Mouse (Mus musculus): ENCODE measurements around the gene Git1. TPM values are rescaled to one million over a fixed set of nuclear protein-coding genes. Genes with fewer than 3 reads are reported as not detected.

The Git1 gene
- polyA plus RNA-seq, 1 experiment, result 36.2 TPM

- WGBS, result 13% methylated on average over 51 of the region's 55 CpGs
- Histone ChIP-seq H3K4me3 (ENCODE audit: extremely low read depth, insufficient read depth, insufficient read length) (peak overlapping the region; percentile 56), H3K27ac (ENCODE audit: insufficient read depth, low read length) (no peak overlapping the region), H3K4me1 (ENCODE audit: control insufficient read depth, insufficient read depth, insufficient read length) (peaks cover 6% of the 10 kb centered on the region; the same call in 1 of the 2 replicates), H3K27me3 (ENCODE audit: control insufficient read depth, insufficient read depth, low read length) (peaks cover 13% of the 10 kb centered on the region), H3K36me3 (ENCODE audit: control insufficient read depth, insufficient read depth, low read length) (no peaks in the 10 kb centered on the region)
- TF ChIP-seq POLR2A (IDR thresholded peaks at IDR 0.05; ENCODE audit: low read depth, low read length) (no peak), CTCF (IDR thresholded peaks at IDR 0.05; ENCODE audit: extremely low read depth, insufficient read depth, insufficient read length, insufficient replicate concordance) (no peak)
- DNase-seq (ENCODE audit: low read depth in 1 of 2, low spot score in 2 of 2), result no peak
These were observed 4.4 kb upstream of the Git1 start for GRCm38 (mm10) chr11:77488771-77489581.

- no peak for TF ChIP-seq CTCF (IDR thresholded peaks at IDR 0.05; ENCODE audit: extremely low read depth, insufficient read depth, insufficient read length, insufficient replicate concordance)
- no peak for TF ChIP-seq POLR2A (IDR thresholded peaks at IDR 0.05; ENCODE audit: low read depth, low read length)
- Histone ChIP-seq H3K4me3 (ENCODE audit: extremely low read depth, insufficient read depth, insufficient read length) (peak within 1 kb of the TSS; percentile 57), H3K4me1 (ENCODE audit: control insufficient read depth, insufficient read depth, insufficient read length) (peaks cover 12% of the 10 kb centered on the region; the same call in 1 of the 2 replicates), H3K36me3 (ENCODE audit: control insufficient read depth, insufficient read depth, low read length) (no peaks in the 10 kb centered on the region), H3K27me3 (ENCODE audit: control insufficient read depth, insufficient read depth, low read length) (peaks cover 13% of the 10 kb centered on the region), H3K27ac (ENCODE audit: insufficient read depth, low read length) (no peak within 1 kb of the TSS)
- 4% methylated on average over 85 of the region's 87 CpGs for WGBS
- peak in 1 of 2 experiments; percentile 44 for DNase-seq (ENCODE audit: low read depth in 1 of 2, low spot score in 2 of 2)
These were observed 3.6 kb upstream of the Git1 start, which contains the start of gene Ankrd13b for GRCm38 (mm10) chr11:77489591-77490235. TSS of gene Ankrd13b (minus strand) at chr11:77489678.

- Histone ChIP-seq H3K27ac (ENCODE audit: insufficient read depth, low read length) (no peak overlapping the region), H3K4me1 (ENCODE audit: control insufficient read depth, insufficient read depth, insufficient read length) (peaks cover 12% of the 10 kb centered on the region; the same call in 1 of the 2 replicates), H3K27me3 (ENCODE audit: control insufficient read depth, insufficient read depth, low read length) (peaks cover 13% of the 10 kb centered on the region), H3K36me3 (ENCODE audit: control insufficient read depth, insufficient read depth, low read length) (no peaks in the 10 kb centered on the region), H3K4me3 (ENCODE audit: extremely low read depth, insufficient read depth, insufficient read length) (no peak overlapping the region)
- DNase-seq (ENCODE audit: low read depth in 1 of 2, low spot score in 2 of 2), result no peak
- WGBS, result 74% methylated on average over 6 of the region's 6 CpGs
- no peak for TF ChIP-seq POLR2A (IDR thresholded peaks at IDR 0.05; ENCODE audit: low read depth, low read length)
- TF ChIP-seq CTCF (IDR thresholded peaks at IDR 0.05; ENCODE audit: extremely low read depth, insufficient read depth, insufficient read length, insufficient replicate concordance), result no peak
These were observed 2.9 kb upstream of the Git1 start for GRCm38 (mm10) chr11:77490451-77490850.

GRCm38 (mm10) chr11:77491123-77491501 is 2.2 kb upstream of the Git1 start:
- WGBS, result 1% methylated on average over 13 of the region's 13 CpGs
- peaks cover 12% of the 10 kb centered on the region; the same call in 1 of the 2 replicates for H3K4me1 ChIP-seq (ENCODE audit: control insufficient read depth, insufficient read depth, insufficient read length)
- TF ChIP-seq POLR2A (IDR thresholded peaks at IDR 0.05; ENCODE audit: low read depth, low read length) (no peak), CTCF (IDR thresholded peaks at IDR 0.05; ENCODE audit: extremely low read depth, insufficient read depth, insufficient read length, insufficient replicate concordance) (peak; percentile 94)
- DNase-seq (ENCODE audit: low read depth in 1 of 2, low spot score in 2 of 2), result peak in 1 of 2 experiments; percentile 86
- peaks cover 13% of the 10 kb centered on the region for H3K27me3 ChIP-seq (ENCODE audit: control insufficient read depth, insufficient read depth, low read length)
- no peak overlapping the region for H3K27ac ChIP-seq (ENCODE audit: insufficient read depth, low read length)
- H3K4me3 ChIP-seq (ENCODE audit: extremely low read depth, insufficient read depth, insufficient read length), result peak overlapping the region; percentile 20; the same call in 1 of the 2 replicates
- no peaks in the 10 kb centered on the region for H3K36me3 ChIP-seq (ENCODE audit: control insufficient read depth, insufficient read depth, low read length)

- peaks cover 13% of the 10 kb centered on the region for H3K27me3 ChIP-seq (ENCODE audit: control insufficient read depth, insufficient read depth, low read length)
- no peak overlapping the region for H3K27ac ChIP-seq (ENCODE audit: insufficient read depth, low read length)
These were observed 1.7 kb upstream of the Git1 start for GRCm38 (mm10) chr11:77491502-77492291.

GRCm38 (mm10) chr11:77492311-77492871 is 971 bp upstream of the Git1 start:
- DNase-seq (ENCODE audit: low read depth in 1 of 2, low spot score in 2 of 2), result no peak
- peak overlapping the region; percentile 56 for H3K27ac ChIP-seq (ENCODE audit: insufficient read depth, low read length)
- peak overlapping the region; percentile 83 for H3K4me3 ChIP-seq (ENCODE audit: extremely low read depth, insufficient read depth, insufficient read length)
- no peak for TF ChIP-seq CTCF (IDR thresholded peaks at IDR 0.05; ENCODE audit: extremely low read depth, insufficient read depth, insufficient read length, insufficient replicate concordance)
- no peak for TF ChIP-seq POLR2A (IDR thresholded peaks at IDR 0.05; ENCODE audit: low read depth, low read length)
- H3K4me1 ChIP-seq (ENCODE audit: control insufficient read depth, insufficient read depth, insufficient read length), result peaks cover 15% of the 10 kb centered on the region; the same call in 1 of the 2 replicates
- WGBS, result under 1% methylated on average over 18 of the region's 18 CpGs
- peaks cover 13% of the 10 kb centered on the region for H3K27me3 ChIP-seq (ENCODE audit: control insufficient read depth, insufficient read depth, low read length)
- no peaks in the 10 kb centered on the region for H3K36me3 ChIP-seq (ENCODE audit: control insufficient read depth, insufficient read depth, low read length)

More at GRCm38 (mm10) chr11:77491502-77492291, 1.7 kb upstream of the Git1 start:
- Histone ChIP-seq H3K4me1 (ENCODE audit: control insufficient read depth, insufficient read depth, insufficient read length) (peaks cover 12% of the 10 kb centered on the region; the same call in 1 of the 2 replicates), H3K4me3 (ENCODE audit: extremely low read depth, insufficient read depth, insufficient read length) (peak overlapping the region; percentile 20; the same call in 1 of the 2 replicates), H3K36me3 (ENCODE audit: control insufficient read depth, insufficient read depth, low read length) (no peaks in the 10 kb centered on the region)
- no peak for TF ChIP-seq POLR2A (IDR thresholded peaks at IDR 0.05; ENCODE audit: low read depth, low read length)
- TF ChIP-seq CTCF (IDR thresholded peaks at IDR 0.05; ENCODE audit: extremely low read depth, insufficient read depth, insufficient read length, insufficient replicate concordance), result no peak
- DNase-seq (ENCODE audit: low read depth in 1 of 2, low spot score in 2 of 2), result no peak
- WGBS, result 1% methylated on average over 23 of the region's 23 CpGs
